Mouse (Mus musculus): ENCODE measurements around the gene Mrpl55. TPM values are rescaled to one million over a fixed set of nuclear protein-coding genes. Genes with fewer than 3 reads are reported as not detected.

Gene Mrpl55
- polyA plus RNA-seq, 1 experiment from 2014 or later = 108 TPM

DNA sequence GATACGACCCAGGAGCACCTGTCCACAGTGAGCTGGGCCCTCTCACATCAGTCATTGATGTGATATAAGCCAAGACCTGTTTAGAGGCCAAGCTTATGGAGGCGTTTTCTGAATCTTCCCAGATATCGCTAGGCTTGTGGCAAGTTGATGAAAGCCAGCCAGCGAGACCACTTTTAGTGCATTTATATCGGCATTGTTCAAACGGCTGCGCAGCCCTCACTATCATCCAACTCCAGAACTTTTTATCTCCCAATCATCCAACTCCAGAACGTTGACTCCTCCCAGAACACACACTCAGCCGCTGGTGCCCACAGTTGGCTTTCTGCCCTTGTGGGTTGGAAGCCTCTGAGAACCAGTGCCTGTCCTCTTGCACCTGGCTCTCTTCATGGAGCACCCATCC is 37.9 kb upstream of the Mrpl55 start:
- whole genome bisulfite sequencing = 86% methylated on average over 9 of the region's 9 CpGs
- no peak overlapping the region; the same call in 1 of the 2 replicates for H3K4me3 ChIP-seq (ENCODE audit: low read depth, low read length)
- H3K4me1 ChIP-seq (ENCODE audit: control insufficient read depth, insufficient read depth, low read length) = peaks cover 9% of the 10 kb centered on the region

DNA sequence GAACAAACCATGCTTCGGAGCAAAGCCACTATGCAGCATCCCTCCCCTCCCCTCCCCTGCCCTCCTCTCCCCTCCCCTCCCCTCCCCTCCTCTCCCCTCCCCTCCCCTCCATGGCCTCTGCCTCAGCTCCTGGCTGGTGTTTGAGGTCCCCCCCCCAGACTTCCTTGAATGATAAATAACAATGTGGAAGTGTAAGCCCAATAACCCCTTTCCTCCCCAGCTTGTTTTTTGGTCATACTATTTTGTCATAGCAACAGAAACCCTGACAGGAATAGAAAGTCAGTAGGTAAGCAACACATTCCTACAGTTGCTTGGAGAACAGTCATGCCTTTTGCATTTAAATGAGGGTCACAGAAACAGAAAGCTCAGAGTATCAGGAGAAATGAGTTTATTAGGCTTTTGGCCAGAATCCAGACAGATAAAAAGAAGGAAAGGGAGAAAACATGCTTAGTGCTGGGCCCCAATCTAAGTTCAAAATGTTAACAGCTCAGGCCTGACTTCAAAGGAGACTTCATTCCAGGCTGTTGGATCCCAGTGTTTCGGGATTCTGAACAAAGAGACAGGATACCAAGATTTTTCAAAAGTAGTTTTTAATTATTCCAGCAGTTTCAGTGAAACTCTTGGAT is 36.6 kb upstream of the Mrpl55 start:
- H3K27ac ChIP-seq (ENCODE audit: low read depth, low read length) = no peak overlapping the region
- WGBS = 49% methylated on average over 2 of the region's 2 CpGs
- no peak overlapping the region for H3K4me2 ChIP-seq (ENCODE audit: low read depth, low read length)
- no peak for ATAC-seq (ENCODE audit: low read depth)
- no peak overlapping the region for H3K4me3 ChIP-seq (ENCODE audit: low read depth, low read length)
- no peaks in the 10 kb centered on the region for H3K27me3 ChIP-seq (ENCODE audit: control insufficient read depth, insufficient read depth, low read length)
- peaks cover 9% of the 10 kb centered on the region for H3K4me1 ChIP-seq (ENCODE audit: control insufficient read depth, insufficient read depth, low read length)
- no peak overlapping the region for H3K9ac ChIP-seq (replicated peaks; ENCODE audit: low read depth, low read length)
- H3K36me3 ChIP-seq (ENCODE audit: control insufficient read depth, insufficient read depth, low read length) = no peaks in the 10 kb centered on the region
- H3K9me3 ChIP-seq (ENCODE audit: control insufficient read depth, low read length) = no peaks in the 10 kb centered on the region

More for the DNA sequence above, 37.9 kb upstream of the Mrpl55 start:
- Histone ChIP-seq H3K36me3 (ENCODE audit: control insufficient read depth, insufficient read depth, low read length) (no peaks in the 10 kb centered on the region), H3K27me3 (ENCODE audit: control insufficient read depth, insufficient read depth, low read length) (no peaks in the 10 kb centered on the region), H3K9ac (replicated peaks; ENCODE audit: low read depth, low read length) (no peak overlapping the region), H3K9me3 (ENCODE audit: control insufficient read depth, low read length) (no peaks in the 10 kb centered on the region), H3K4me2 (ENCODE audit: low read depth, low read length) (0 out of 2 replicates have a peak overlapping the region, but pooled peaks have one; percentile 68), H3K27ac (ENCODE audit: low read depth, low read length) (no peak overlapping the region)
- no peak for ATAC-seq (ENCODE audit: low read depth)

DNA sequence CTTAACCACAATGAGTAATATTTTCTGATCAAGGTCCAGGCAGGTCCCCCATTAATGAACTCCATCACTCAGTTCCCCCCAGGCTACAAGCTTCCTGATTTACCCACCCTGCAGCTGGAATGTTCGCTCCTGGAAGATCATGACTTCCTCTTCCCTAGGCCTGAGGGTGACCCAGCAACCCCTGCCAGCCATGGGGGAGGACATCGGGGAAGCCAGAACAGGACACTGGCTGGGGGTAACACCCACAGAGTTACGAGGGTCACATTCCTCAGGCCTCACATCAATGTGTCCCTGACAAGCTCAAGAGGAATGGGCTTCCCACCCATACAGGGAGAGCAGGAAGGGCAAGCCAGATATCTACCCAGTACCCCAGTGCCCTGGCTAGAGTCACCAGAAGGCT is 32.5 kb upstream of the Mrpl55 start:
- no peaks in the 10 kb centered on the region for H3K4me1 ChIP-seq (ENCODE audit: control insufficient read depth, insufficient read depth, low read length)
- H3K27ac ChIP-seq (ENCODE audit: low read depth, low read length) = no peak overlapping the region
- H3K4me2 ChIP-seq (ENCODE audit: low read depth, low read length) = no peak overlapping the region
- H3K9ac ChIP-seq (replicated peaks; ENCODE audit: low read depth, low read length) = no peak overlapping the region
- H3K27me3 ChIP-seq (ENCODE audit: control insufficient read depth, insufficient read depth, low read length) = peaks cover 2% of the 10 kb centered on the region
- no peaks in the 10 kb centered on the region for H3K36me3 ChIP-seq (ENCODE audit: control insufficient read depth, insufficient read depth, low read length)
- 70% methylated on average over 3 of the region's 3 CpGs for WGBS
- ATAC-seq (ENCODE audit: low read depth) = no peak
- no peaks in the 10 kb centered on the region for H3K9me3 ChIP-seq (ENCODE audit: control insufficient read depth, low read length)
- H3K4me3 ChIP-seq (ENCODE audit: low read depth, low read length) = no peak overlapping the region

DNA sequence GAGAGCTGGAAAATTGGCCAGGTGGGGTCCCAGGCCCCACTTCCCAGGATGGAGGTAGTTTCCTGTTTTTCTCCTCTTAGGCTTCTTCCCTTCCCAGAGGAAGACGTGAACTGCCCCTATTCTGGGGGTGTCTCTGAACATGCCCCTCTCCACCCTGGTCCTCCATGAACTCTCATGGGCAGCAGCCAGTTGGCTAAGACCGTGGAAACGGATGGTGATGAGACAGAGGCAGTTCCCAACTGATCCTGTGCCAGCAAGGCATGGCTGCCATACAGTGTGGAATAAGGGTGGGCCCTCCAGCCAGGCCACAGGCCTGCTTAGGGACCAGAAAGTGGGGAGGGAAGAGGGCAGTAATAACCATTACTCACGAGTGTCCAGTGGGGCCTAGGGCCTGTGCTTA is 31.7 kb upstream of the Mrpl55 start:
- no peak overlapping the region for H3K9ac ChIP-seq (replicated peaks; ENCODE audit: low read depth, low read length)
- no peak for ATAC-seq (ENCODE audit: low read depth)
- no peaks in the 10 kb centered on the region for H3K4me1 ChIP-seq (ENCODE audit: control insufficient read depth, insufficient read depth, low read length)
- WGBS = 65% methylated on average over 4 of the region's 4 CpGs
- H3K27me3 ChIP-seq (ENCODE audit: control insufficient read depth, insufficient read depth, low read length) = peaks cover 7% of the 10 kb centered on the region
- H3K27ac ChIP-seq (ENCODE audit: low read depth, low read length) = no peak overlapping the region
- H3K9me3 ChIP-seq (ENCODE audit: control insufficient read depth, low read length) = no peaks in the 10 kb centered on the region
- H3K36me3 ChIP-seq (ENCODE audit: control insufficient read depth, insufficient read depth, low read length) = no peaks in the 10 kb centered on the region
- no peak overlapping the region for H3K4me3 ChIP-seq (ENCODE audit: low read depth, low read length)
- H3K4me2 ChIP-seq (ENCODE audit: low read depth, low read length) = no peak overlapping the region

DNA sequence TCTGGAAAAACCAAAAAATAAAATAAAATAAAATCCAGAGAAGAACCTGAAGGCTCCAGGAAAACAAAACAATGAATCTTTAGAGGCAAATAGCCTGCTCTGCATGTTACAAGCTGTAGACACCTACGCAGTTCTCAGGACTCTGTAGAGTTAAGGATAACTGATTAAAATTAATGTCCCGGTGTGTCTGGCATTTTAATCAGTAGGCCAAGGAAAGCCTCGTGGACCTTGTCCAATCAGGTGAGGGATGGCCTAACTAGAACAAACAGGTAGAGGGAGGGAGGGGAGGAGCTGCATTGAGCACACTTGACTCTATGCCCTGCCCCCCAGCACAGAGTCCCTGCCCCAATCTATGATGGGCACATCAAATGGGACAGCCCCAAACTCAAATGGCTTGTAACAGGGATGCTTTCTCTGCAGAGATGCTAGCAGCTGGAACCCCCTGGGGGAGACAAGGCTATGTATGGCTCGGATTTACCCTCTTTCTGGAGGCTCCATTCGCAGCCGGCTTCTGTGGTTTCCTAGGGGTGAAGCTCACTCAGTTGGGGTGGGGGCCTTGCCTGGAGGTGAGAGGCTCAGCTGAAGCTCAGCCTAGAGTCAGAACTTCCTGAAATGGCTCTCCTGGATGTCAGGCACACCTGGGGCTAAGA is 28.0 kb upstream of the Mrpl55 start:
- no peak overlapping the region for H3K9ac ChIP-seq (replicated peaks; ENCODE audit: low read depth, low read length)
- no peak for ATAC-seq (ENCODE audit: low read depth)
- no peak overlapping the region for H3K4me3 ChIP-seq (ENCODE audit: low read depth, low read length)
- no peak overlapping the region for H3K27ac ChIP-seq (ENCODE audit: low read depth, low read length)
- WGBS = 61% methylated on average over 6 of the region's 6 CpGs
- no peaks in the 10 kb centered on the region for H3K9me3 ChIP-seq (ENCODE audit: control insufficient read depth, low read length)
- peaks cover 40% of the 10 kb centered on the region for H3K27me3 ChIP-seq (ENCODE audit: control insufficient read depth, insufficient read depth, low read length)
- no peaks in the 10 kb centered on the region for H3K4me1 ChIP-seq (ENCODE audit: control insufficient read depth, insufficient read depth, low read length)
- H3K4me2 ChIP-seq (ENCODE audit: low read depth, low read length) = no peak overlapping the region
- H3K36me3 ChIP-seq (ENCODE audit: control insufficient read depth, insufficient read depth, low read length) = no peaks in the 10 kb centered on the region

DNA sequence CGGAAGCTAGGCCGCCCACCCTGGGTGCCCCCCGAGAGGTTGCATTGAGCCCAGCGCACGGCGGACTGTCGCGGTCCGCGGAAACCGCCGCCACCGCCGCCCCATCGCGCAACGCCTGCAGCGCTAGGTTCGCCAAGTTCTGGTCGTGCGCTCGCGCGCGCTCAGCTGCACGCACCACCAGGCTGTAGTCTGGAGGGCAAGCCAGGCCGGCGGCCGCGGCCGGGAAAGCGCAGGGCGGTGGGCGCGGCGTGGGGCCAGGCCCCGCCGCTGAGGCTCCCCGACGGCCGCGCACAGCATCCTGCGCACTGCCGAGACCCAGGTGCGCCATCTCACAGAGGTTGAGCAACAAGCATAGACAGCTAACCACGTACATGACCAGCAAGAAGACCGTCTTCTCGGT is 25.8 kb upstream of the Mrpl55 start:
- Histone ChIP-seq H3K4me3 (ENCODE audit: low read depth, low read length) (no peak overlapping the region), H3K4me1 (ENCODE audit: control insufficient read depth, insufficient read depth, low read length) (no peaks in the 10 kb centered on the region), H3K27ac (ENCODE audit: low read depth, low read length) (no peak overlapping the region), H3K27me3 (ENCODE audit: control insufficient read depth, insufficient read depth, low read length) (peaks cover 40% of the 10 kb centered on the region), H3K36me3 (ENCODE audit: control insufficient read depth, insufficient read depth, low read length) (no peaks in the 10 kb centered on the region), H3K4me2 (ENCODE audit: low read depth, low read length) (no peak overlapping the region), H3K9me3 (ENCODE audit: control insufficient read depth, low read length) (no peaks in the 10 kb centered on the region), H3K9ac (replicated peaks; ENCODE audit: low read depth, low read length) (no peak overlapping the region)
- 2% methylated on average over 48 of the region's 48 CpGs for WGBS
- no peak for ATAC-seq (ENCODE audit: low read depth)

DNA sequence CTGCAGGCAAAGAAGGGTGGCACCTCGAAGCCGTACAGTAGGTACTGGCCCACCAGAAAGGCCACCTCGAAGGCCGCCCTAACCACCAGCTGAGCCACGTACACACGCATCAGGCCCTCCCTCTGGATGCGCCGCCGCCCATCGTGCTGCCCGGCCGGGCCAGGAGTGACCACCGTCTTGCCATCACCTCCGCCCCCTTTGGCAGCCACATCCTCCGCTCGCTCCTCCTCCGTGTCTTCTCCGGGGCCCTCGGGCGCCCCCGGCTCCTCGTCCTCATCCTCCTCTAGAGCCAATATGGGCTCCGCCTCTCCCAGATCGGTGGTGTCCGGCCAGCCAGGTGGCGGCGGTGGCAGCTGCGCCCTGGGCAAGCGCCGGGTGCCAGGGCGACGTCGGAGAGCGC is 25.4 kb upstream of the Mrpl55 start:
- 6% methylated on average over 34 of the region's 34 CpGs for WGBS
- H3K36me3 ChIP-seq (ENCODE audit: control insufficient read depth, insufficient read depth, low read length) = no peaks in the 10 kb centered on the region
- H3K27me3 ChIP-seq (ENCODE audit: control insufficient read depth, insufficient read depth, low read length) = peaks cover 40% of the 10 kb centered on the region
- ATAC-seq (ENCODE audit: low read depth) = no peak
- no peak overlapping the region for H3K27ac ChIP-seq (ENCODE audit: low read depth, low read length)
- no peak overlapping the region for H3K9ac ChIP-seq (replicated peaks; ENCODE audit: low read depth, low read length)
- no peaks in the 10 kb centered on the region for H3K4me1 ChIP-seq (ENCODE audit: control insufficient read depth, insufficient read depth, low read length)
- no peak overlapping the region for H3K4me3 ChIP-seq (ENCODE audit: low read depth, low read length)
- H3K4me2 ChIP-seq (ENCODE audit: low read depth, low read length) = no peak overlapping the region
- no peaks in the 10 kb centered on the region for H3K9me3 ChIP-seq (ENCODE audit: control insufficient read depth, low read length)

DNA sequence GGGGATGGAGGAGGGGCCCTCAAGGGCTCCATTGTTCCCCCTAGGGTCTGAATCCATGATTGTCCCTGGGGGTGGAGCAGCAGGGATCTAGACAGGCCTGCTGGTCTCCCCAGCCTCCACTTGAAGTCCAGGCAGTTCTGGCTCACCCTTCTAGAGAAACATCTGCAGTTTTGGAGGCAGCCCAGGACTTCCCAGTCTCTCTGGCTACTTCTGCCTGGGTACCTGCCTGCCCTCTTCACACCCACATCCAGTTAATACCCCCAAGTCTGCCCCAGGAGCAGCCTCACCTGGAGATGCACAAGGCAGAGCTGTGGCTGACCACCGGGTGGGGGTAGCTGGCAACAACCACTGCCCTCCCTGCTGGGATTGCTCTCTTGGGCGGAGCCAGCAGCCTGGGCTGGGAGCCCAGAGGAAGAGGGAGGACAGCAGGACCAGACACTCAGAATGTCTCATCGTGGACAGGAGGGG is 19.4 kb upstream of the Mrpl55 start, which contains the start of gene Gjc2:
Gene Gjc2 (minus strand): TSS at position 350 of the 468 bp plus-strand sequence.
- WGBS = 48% methylated on average over 3 of the region's 3 CpGs
- no peak for ATAC-seq (ENCODE audit: low read depth)
- no peak within 1 kb of the TSS for H3K9ac ChIP-seq (replicated peaks; ENCODE audit: low read depth, low read length)

DNA sequence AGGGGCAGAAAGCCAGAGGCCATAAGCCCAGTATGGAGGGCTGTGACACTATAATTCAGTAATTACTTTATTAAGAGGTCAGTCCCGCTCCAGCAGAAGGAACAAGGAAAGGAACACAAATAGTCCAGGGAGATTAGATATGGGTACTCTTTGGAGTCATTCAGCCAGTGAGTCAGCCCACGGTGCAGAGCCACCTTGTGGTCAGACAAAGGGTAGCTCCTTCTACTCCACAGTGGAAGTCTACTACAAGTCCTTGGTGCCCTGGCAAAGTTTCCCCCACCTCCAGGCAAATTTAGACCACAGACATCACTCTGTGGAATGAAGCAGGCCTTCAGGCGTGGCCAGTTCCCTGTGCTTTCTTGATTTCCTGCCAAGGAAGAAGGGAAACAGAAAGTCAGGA is 18.5 kb upstream of the Mrpl55 start:
- Histone ChIP-seq H3K4me3 (ENCODE audit: low read depth, low read length) (no peak overlapping the region), H3K9ac (replicated peaks; ENCODE audit: low read depth, low read length) (no peak overlapping the region), H3K9me3 (ENCODE audit: control insufficient read depth, low read length) (no peaks in the 10 kb centered on the region), H3K4me1 (ENCODE audit: control insufficient read depth, insufficient read depth, low read length) (no peaks in the 10 kb centered on the region; the same call in 1 of the 2 replicates), H3K27me3 (ENCODE audit: control insufficient read depth, insufficient read depth, low read length) (peaks cover under 1% of the 10 kb centered on the region; the same call in 1 of the 2 replicates), H3K27ac (ENCODE audit: low read depth, low read length) (no peak overlapping the region), H3K4me2 (ENCODE audit: low read depth, low read length) (no peak overlapping the region), H3K36me3 (ENCODE audit: control insufficient read depth, insufficient read depth, low read length) (peaks cover 23% of the 10 kb centered on the region)
- 49% methylated on average over 3 of the region's 3 CpGs for WGBS
- ATAC-seq (ENCODE audit: low read depth) = no peak

More for the DNA sequence above, 19.4 kb upstream of the Mrpl55 start, which contains the start of gene Gjc2:
- Histone ChIP-seq H3K4me2 (ENCODE audit: low read depth, low read length) (no peak within 1 kb of the TSS), H3K4me1 (ENCODE audit: control insufficient read depth, insufficient read depth, low read length) (no peaks in the 10 kb centered on the region), H3K4me3 (ENCODE audit: low read depth, low read length) (no peak within 1 kb of the TSS), H3K36me3 (ENCODE audit: control insufficient read depth, insufficient read depth, low read length) (peaks cover 23% of the 10 kb centered on the region), H3K9me3 (ENCODE audit: control insufficient read depth, low read length) (no peaks in the 10 kb centered on the region), H3K27ac (ENCODE audit: low read depth, low read length) (no peak within 1 kb of the TSS), H3K27me3 (ENCODE audit: control insufficient read depth, insufficient read depth, low read length) (peaks cover 10% of the 10 kb centered on the region)
